Comparison of ENCODE assay signal across 29 mouse cellular contexts in genomic region chr17:66909901-66910300, GRCm38 (mm10).
DNase-seq lines count a peak whose midpoint lies in the region; ATAC-seq lines count a peak whose summit lies in the region.
"Had no signal": no experiment of that assay in that cellular context is flagged by ENCODE, and none has a peak within 500 bp of the region (broad histone marks: within the 10 kb centered on the region; RNA-seq: fewer than 3 reads in every experiment).

No protein-coding gene starts in this region.

- no peaks in the 10 kb centered on the region for H3K9me3 ChIP-seq in neural tube, embryonic 13.5 days
- no peaks in the 10 kb centered on the region for H3K9me3 ChIP-seq in neural tube, embryonic 15.5 days (replicated peaks)
- H3K9me3 ChIP-seq: embryonic facial prominence, embryonic 13.5 days; forebrain, embryonic 10.5 days; forebrain, embryonic 15.5 days; heart, embryonic 10.5 days; hindbrain, embryonic 15.5 days; intestine, embryonic 15.5 days; midbrain, embryonic 15.5 days; stomach, embryonic 15.5 days had no signal

- peak; percentile 58 for DNase-seq in heart, adult 11 months
- no peak for DNase-seq in heart, adult 8-10 months (ENCODE audit: low spot score)
- DNase-seq in cerebellum, adult 9-10 months = peak; percentile 88
- peak; percentile 81 for DNase-seq in cerebellum, postnatal 36 days
- DNase-seq: adrenal gland, adult 8-10 months; gastrocnemius, adult 2 months; heart, postnatal 4 days; kidney, adult 2 months; kidney, postnatal 36 days; liver; lung, adult 2 months; lung, postnatal 10 days; right cerebral cortex, postnatal 25 days had no signal

- H3K27me3 ChIP-seq in neural tube, embryonic 13.5 days = no peaks in the 10 kb centered on the region
- no peaks in the 10 kb centered on the region for H3K27me3 ChIP-seq in neural tube, embryonic 15.5 days (replicated peaks)
- H3K27me3 ChIP-seq: CH12.LX; embryonic facial prominence, embryonic 13.5 days; forebrain, embryonic 15.5 days; hindbrain, embryonic 15.5 days; intestine, embryonic 15.5 days; midbrain, embryonic 15.5 days; stomach, embryonic 15.5 days had no signal

- no peak overlapping the region for H3K4me3 ChIP-seq in neural tube, embryonic 13.5 days
- H3K4me3 ChIP-seq in neural tube, embryonic 15.5 days (replicated peaks) = no peak overlapping the region
- H3K4me3 ChIP-seq: embryonic facial prominence, embryonic 13.5 days; forebrain, embryonic 10.5 days; forebrain, embryonic 15.5 days; gastrocnemius, adult 2 months; heart, embryonic 10.5 days; hindbrain, embryonic 15.5 days; intestine, embryonic 15.5 days; layer of hippocampus, adult 2 months; midbrain, embryonic 15.5 days; stomach, embryonic 15.5 days had no signal

- WGBS in neural tube, embryonic 13.5 days = 72% methylated on average over 4 of the region's 4 CpGs
- 74% methylated on average over 4 of the region's 4 CpGs for WGBS in neural tube, embryonic 15.5 days

- ATAC-seq in neural tube, embryonic 13.5 days (ENCODE audit: low read depth) = no peak
- no peak for ATAC-seq in neural tube, embryonic 15.5 days (ENCODE audit: low FRiP score)
- no peak for ATAC-seq in frontal cortex, adult (ENCODE audit: low TSS enrichment)
- ATAC-seq in monocyte, adult 5-6 weeks (replicated peaks; ENCODE audit: insufficient number of reproducible peaks, low FRiP score, low TSS enrichment, poor library complexity, severe bottlenecking) = no peak
- ATAC-seq: forebrain, embryonic 15.5 days; intestine, embryonic 15.5 days; midbrain, embryonic 15.5 days had no signal

- H3K9ac ChIP-seq in neural tube, embryonic 13.5 days = no peak overlapping the region
- no peak overlapping the region for H3K9ac ChIP-seq in neural tube, embryonic 15.5 days (replicated peaks)
- H3K9ac ChIP-seq: embryonic facial prominence, embryonic 13.5 days; forebrain, embryonic 15.5 days; hindbrain, embryonic 15.5 days; intestine, embryonic 15.5 days; liver, embryonic 14.5 days; midbrain, embryonic 15.5 days; stomach, embryonic 15.5 days had no signal

- 0 out of 2 replicates have a peak, but pooled peaks cover 2% of the 10 kb centered on the region for H3K4me1 ChIP-seq in neural tube, embryonic 13.5 days (replicated peaks)
- peaks cover 3% of the 10 kb centered on the region; the same call in 1 of the 2 replicates for H3K4me1 ChIP-seq in neural tube, embryonic 15.5 days
- H3K4me1 ChIP-seq: forebrain, embryonic 15.5 days; heart, embryonic 10.5 days; intestine, embryonic 15.5 days; midbrain, embryonic 15.5 days; stomach, embryonic 15.5 days had no signal

- H3K27ac ChIP-seq in neural tube, embryonic 13.5 days (replicated peaks) = 0 out of 2 replicates have a peak overlapping the region, but pooled peaks have one; percentile 13
- no peak overlapping the region for H3K27ac ChIP-seq in neural tube, embryonic 15.5 days (replicated peaks)
- H3K27ac ChIP-seq: embryonic facial prominence, embryonic 13.5 days; forebrain, embryonic 10.5 days; forebrain, embryonic 15.5 days; gastrocnemius, adult 2 months; heart, embryonic 10.5 days; hindbrain, embryonic 15.5 days; intestine, embryonic 15.5 days; layer of hippocampus, adult 2 months; liver, embryonic 14.5 days; macrophage; midbrain, embryonic 15.5 days; stomach, embryonic 15.5 days had no signal

- H3K36me3 ChIP-seq in neural tube, embryonic 13.5 days = no peaks in the 10 kb centered on the region
- H3K36me3 ChIP-seq in neural tube, embryonic 15.5 days = no peaks in the 10 kb centered on the region
- H3K36me3 ChIP-seq: embryonic facial prominence, embryonic 13.5 days; forebrain, embryonic 10.5 days; forebrain, embryonic 15.5 days; heart, embryonic 10.5 days; hindbrain, embryonic 15.5 days; intestine, embryonic 15.5 days; midbrain, embryonic 15.5 days; stomach, embryonic 15.5 days had no signal

- H3K4me2 ChIP-seq in neural tube, embryonic 13.5 days = no peak overlapping the region
- no peak overlapping the region for H3K4me2 ChIP-seq in neural tube, embryonic 15.5 days
- H3K4me2 ChIP-seq: embryonic facial prominence, embryonic 13.5 days; forebrain, embryonic 15.5 days; hindbrain, embryonic 15.5 days; intestine, embryonic 15.5 days; midbrain, embryonic 15.5 days; stomach, embryonic 15.5 days had no signal
